Mouse (Mus musculus) bone marrow macrophage, adult 2 months (primary cell): ENCODE data around the gene Bpifb1.
"Not testable (repeated sequence)": the region's sequence is repeated elsewhere in the genome, so short reads cannot be mapped to it uniquely, and the experiment has no call there.

Source experiments
- CTCF ChIP-seq: IDR thresholded peaks from 2 replicates; pipeline ENCODE4 v1.5.1; 2012; ENCODE audit warnings: low read depth, mild to moderate bottlenecking, low read length, moderate library complexity
- POLR2A ChIP-seq: IDR thresholded peaks from 2 replicates; pipeline ENCODE4 v1.6.1; 2012; ENCODE audit warnings: mild to moderate bottlenecking, low read depth, low read length, borderline replicate concordance

DNA sequence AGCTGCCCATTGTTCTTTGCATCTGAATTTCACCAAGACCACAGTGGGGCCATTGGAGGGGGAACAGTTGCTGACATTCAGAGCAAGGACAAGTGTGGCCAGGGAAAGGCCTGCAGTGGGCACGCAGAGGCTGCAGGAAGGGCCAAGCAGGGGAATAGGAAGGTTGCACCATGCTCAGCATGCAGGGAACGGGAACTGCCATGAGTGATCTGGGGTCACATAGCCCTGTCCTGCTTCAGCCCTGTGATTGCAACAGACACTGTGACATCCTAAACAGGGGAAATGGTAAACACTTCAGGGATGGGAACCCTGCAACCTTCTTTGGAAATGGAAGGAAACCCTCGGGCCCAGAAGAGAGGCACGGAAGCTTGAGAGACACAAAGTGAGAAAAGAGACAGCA lies 64.6 kb downstream of the Bpifb1 start:
- TF ChIP-seq CTCF, POLR2A: not testable (repeated sequence)
